ENCODE assay signal across 11 mouse cellular contexts in genomic region chr13:98002121-98002520, GRCm38 (mm10).
A peak's percentile ranks its signal among the peaks of the same experiment; 100 is the strongest.
DNase-seq lines count a peak whose midpoint lies in the region; ATAC-seq and TF ChIP-seq lines count a peak whose summit lies in the region.
"Had no signal": no experiment of that assay in that cellular context is flagged by ENCODE, and none has a peak within 500 bp of the region (broad histone marks: within the 10 kb centered on the region; RNA-seq: fewer than 3 reads in every experiment).

No protein-coding gene starts in this region.

- H3K9ac ChIP-seq in heart, embryonic 15.5 days: no peak overlapping the region
- H3K9ac ChIP-seq in lung, embryonic 15.5 days: no peak overlapping the region; the same call in 1 of the 2 replicates
- H3K9ac ChIP-seq: liver, embryonic 15.5 days; neural tube, embryonic 12.5 days had no signal

- no peak overlapping the region for H3K27ac ChIP-seq in heart, embryonic 15.5 days
- H3K27ac ChIP-seq in lung, embryonic 15.5 days: peak overlapping the region; percentile 66
- no peak overlapping the region for H3K27ac ChIP-seq in cerebellum, adult 2 months (ENCODE audit: insufficient read depth, low read length)
- H3K27ac ChIP-seq: liver, embryonic 15.5 days; neural tube, embryonic 12.5 days had no signal

- no peak for TF ChIP-seq POLR2A in cerebellum, adult 2 months (IDR thresholded peaks at IDR 0.05; ENCODE audit: borderline replicate concordance, insufficient read depth, low read length)

- DNase-seq in 3T3-L1 (ENCODE audit: low read depth, low spot score): peak; percentile 55
- peak; percentile 11 for DNase-seq in brain, adult 2 months (ENCODE audit: low read depth, low spot score)
- DNase-seq in frontal cortex, postnatal 14 days (ENCODE audit: low spot score in 2 of 2): no peak
- DNase-seq in cerebellum, adult 2 months: no peak
- no peak for DNase-seq in testis, postnatal 14 days (ENCODE audit: low spot score)
- DNase-seq in cerebellum, postnatal 25 days: no peak

- H3K9me3 ChIP-seq in heart, embryonic 15.5 days (replicated peaks): no peaks in the 10 kb centered on the region
- no peaks in the 10 kb centered on the region for H3K9me3 ChIP-seq in lung, embryonic 15.5 days
- H3K9me3 ChIP-seq: liver, embryonic 15.5 days; neural tube, embryonic 12.5 days had no signal

- H3K4me2 ChIP-seq in heart, embryonic 15.5 days: no peak overlapping the region
- H3K4me2 ChIP-seq in lung, embryonic 15.5 days: peak overlapping the region; percentile 3; the same call in 1 of the 2 replicates
- H3K4me2 ChIP-seq: liver, embryonic 15.5 days; neural tube, embryonic 12.5 days had no signal

- no peak for TF ChIP-seq CTCF in cerebellum, adult 2 months (IDR thresholded peaks at IDR 0.05; ENCODE audit: borderline replicate concordance, insufficient read depth, low read depth, low read length)

- WGBS in heart, embryonic 15.5 days: 21% methylated on average over 2 of the region's 2 CpGs
- 10% methylated on average over 2 of the region's 2 CpGs for WGBS in lung, embryonic 15.5 days
- WGBS in cerebellum, adult 2 months: 53% methylated on average over 2 of the region's 2 CpGs

- peaks cover 7% of the 10 kb centered on the region for H3K4me1 ChIP-seq in heart, embryonic 15.5 days (replicated peaks)
- peaks cover 20% of the 10 kb centered on the region for H3K4me1 ChIP-seq in lung, embryonic 15.5 days
- no peaks in the 10 kb centered on the region for H3K4me1 ChIP-seq in cerebellum, adult 2 months (ENCODE audit: control insufficient read depth, insufficient read depth, low read length)
- H3K4me1 ChIP-seq: liver, embryonic 15.5 days had no signal

- H3K36me3 ChIP-seq in heart, embryonic 15.5 days: no peaks in the 10 kb centered on the region
- no peaks in the 10 kb centered on the region for H3K36me3 ChIP-seq in lung, embryonic 15.5 days
- H3K36me3 ChIP-seq: liver, embryonic 15.5 days; neural tube, embryonic 12.5 days had no signal

- no peak overlapping the region for H3K4me3 ChIP-seq in heart, embryonic 15.5 days
- H3K4me3 ChIP-seq in lung, embryonic 15.5 days: no peak overlapping the region
- H3K4me3 ChIP-seq in cerebellum, adult 2 months (replicated peaks; ENCODE audit: insufficient read depth, low read depth, low read length): no peak overlapping the region
- H3K4me3 ChIP-seq: liver, embryonic 15.5 days; neural tube, embryonic 12.5 days had no signal

- H3K27me3 ChIP-seq in heart, embryonic 15.5 days: no peaks in the 10 kb centered on the region
- no peaks in the 10 kb centered on the region for H3K27me3 ChIP-seq in lung, embryonic 15.5 days
- H3K27me3 ChIP-seq in cerebellum, adult 2 months (ENCODE audit: control insufficient read depth, insufficient read depth, low read length): no peaks in the 10 kb centered on the region
- H3K27me3 ChIP-seq: liver, embryonic 15.5 days; neural tube, embryonic 12.5 days; Patski had no signal

- peak; percentile 27; the same call in 1 of the 2 replicates for ATAC-seq in heart, embryonic 15.5 days (replicated peaks; ENCODE audit: insufficient number of reproducible peaks, insufficient read depth, low FRiP score, low read depth)
- peak; percentile 76 for ATAC-seq in lung, embryonic 15.5 days (ENCODE audit: borderline replicate concordance, extremely low read depth, low FRiP score, low TSS enrichment)
- ATAC-seq: Patski had no signal

Comparison
In these comparisons a context has a peak if more than half of its experiments do, and no peak if none do; other contexts are left out.
1. DNase-seq: peak in 3T3-L1 (single experiment) and brain, adult 2 months (single experiment); none in frontal cortex, postnatal 14 days (0 of 2), cerebellum, adult 2 months (0 of 2), testis, postnatal 14 days (single experiment) and cerebellum, postnatal 25 days (0 of 2).